In the genomic region with DNA sequence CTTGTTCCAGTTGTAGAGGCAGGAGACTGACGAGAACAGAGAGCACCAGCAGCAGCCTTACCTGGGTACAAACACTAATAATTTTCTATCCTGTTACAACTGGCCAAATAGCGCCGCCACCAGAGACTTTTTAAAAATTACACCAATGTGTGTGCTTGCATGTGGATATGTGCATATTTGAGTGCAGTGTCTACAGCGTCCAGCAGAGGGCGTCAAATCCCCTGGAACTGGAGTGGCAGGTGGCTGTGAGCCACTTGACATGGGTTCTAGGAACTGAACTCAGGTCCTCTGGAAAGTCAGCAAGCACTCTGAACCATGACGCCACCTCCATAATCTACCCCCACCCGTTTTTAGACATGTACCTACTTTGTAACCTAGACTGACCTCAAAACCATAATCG, we compare ENCODE assay signal across 19 mouse cellular contexts. TPM values are rescaled to one million over a fixed set of nuclear protein-coding genes. Genes with fewer than 3 reads are reported as not detected.
DNase-seq lines count a peak whose midpoint lies in the region; TF ChIP-seq lines count a peak whose summit lies in the region.
"Had no signal": no experiment of that assay in that cellular context is flagged by ENCODE, and none has a peak within 500 bp of the region (broad histone marks: within the 10 kb centered on the region; RNA-seq: fewer than 3 reads in every experiment).

No protein-coding gene starts in this region.

- H3K4me2 ChIP-seq in CH12.LX (ENCODE audit: insufficient read depth, low read depth, poor library complexity, severe bottlenecking): no peak overlapping the region
- H3K4me2 ChIP-seq: forebrain, embryonic 13.5 days; hindbrain, embryonic 13.5 days; kidney, embryonic 15.5 days; liver, embryonic 15.5 days had no signal

- H3K9ac ChIP-seq in CH12.LX (ENCODE audit: insufficient read depth, low read depth): no peak overlapping the region
- H3K9ac ChIP-seq: forebrain, embryonic 13.5 days; hindbrain, embryonic 13.5 days; kidney, embryonic 15.5 days; liver, embryonic 15.5 days had no signal

- TF ChIP-seq POLR2A in CH12.LX (IDR thresholded peaks at IDR 0.05; ENCODE audit: low read depth, low read length): no peak
- no peak for TF ChIP-seq POLR2A in brain, embryonic 14.5 days (IDR thresholded peaks at IDR 0.05; ENCODE audit: borderline replicate concordance, extremely low read depth, insufficient read depth, insufficient read length, poor library complexity, severe bottlenecking)

- peaks cover 0 to 4% of the 10 kb centered on the region in 2 experiments; a peak in 2 of 4 replicates for H3K4me1 ChIP-seq in CH12.LX (ENCODE audit: control insufficient read depth in 1 of 2, insufficient read depth in 2 of 2)
- H3K4me1 ChIP-seq: liver, embryonic 15.5 days had no signal

- H3K9me3 ChIP-seq in CH12.LX (replicated peaks; ENCODE audit: low read length): peaks cover 3% of the 10 kb centered on the region
- H3K9me3 ChIP-seq: forebrain, embryonic 13.5 days; hindbrain, embryonic 13.5 days; kidney, embryonic 15.5 days; liver, embryonic 15.5 days had no signal

- H3K36me3 ChIP-seq in CH12.LX (replicated peaks in 1 of 2; ENCODE audit: control insufficient read depth in 1 of 2, insufficient read depth in 1 of 2, low read length in 1 of 2): no peaks in the 10 kb centered on the region
- H3K36me3 ChIP-seq: liver, embryonic 15.5 days had no signal

- no peak overlapping the region for H3K27ac ChIP-seq in layer of hippocampus, adult 2 months
- no peak overlapping the region for H3K27ac ChIP-seq in CH12.LX (ENCODE audit: insufficient read depth, low read depth)
- H3K27ac ChIP-seq: forebrain, embryonic 13.5 days; hindbrain, embryonic 13.5 days; kidney, embryonic 15.5 days; liver, embryonic 15.5 days had no signal

- in situ Hi-C loops in CH12.LX (cut with MboI; ENCODE audit: low pct_ligation_motif_present, low pct_unique_long_range_greater_than_20kb, low sequenced_read_pairs): no loop called here

- H3K4me3 ChIP-seq in layer of hippocampus, adult 2 months: no peak overlapping the region
- H3K4me3 ChIP-seq in CH12.LX (replicated peaks in 1 of 3; ENCODE audit: low read depth in 2 of 3, low read length in 2 of 3, poor library complexity in 1 of 3): no peak overlapping the region
- H3K4me3 ChIP-seq: forebrain, embryonic 13.5 days; hindbrain, embryonic 13.5 days; kidney, embryonic 15.5 days; liver, embryonic 15.5 days; myocyte had no signal

- H3K79me2 ChIP-seq in CH12.LX (replicated peaks; ENCODE audit: control insufficient read depth, extremely low read depth, insufficient read depth, poor library complexity, severe bottlenecking): no peaks in the 10 kb centered on the region

- DNase-seq in layer of hippocampus, adult 2 months (ENCODE audit: low spot score in 2 of 2): no peak
- DNase-seq in layer of hippocampus, postnatal 25 days (ENCODE audit: extremely low spot score in 1 of 2, low spot score in 1 of 2): no peak
- peak; percentile 8 for DNase-seq in A20 (ENCODE audit: low read depth, low spot score)
- DNase-seq in CH12.LX (ENCODE audit: extremely low read depth): peak; percentile 17
- DNase-seq in brain, embryonic 14.5 days (ENCODE audit: low read depth): no peak
- no peak for DNase-seq in adrenal gland, adult 2 months
- no peak for DNase-seq in thymus, postnatal 25 days
- DNase-seq: gastrocnemius, postnatal 25 days; right cerebral cortex, postnatal 4 days had no signal

- dilution Hi-C loops in CH12.LX (cut with MboI; ENCODE audit: extremely low pct_ligation_motif_present, extremely low pct_unique_long_range_greater_than_20kb, low sequenced_read_pairs): no loop called here

- H3K27me3 ChIP-seq in CH12.LX (replicated peaks): peaks cover 75% of the 10 kb centered on the region
- H3K27me3 ChIP-seq: forebrain, embryonic 13.5 days; hindbrain, embryonic 13.5 days; liver, embryonic 15.5 days had no signal

- TF ChIP-seq CTCF in layer of hippocampus, adult 2 months (conservative IDR thresholded peaks at IDR 0.05): peak; percentile 66
- TF ChIP-seq CTCF in CH12.LX (conservative IDR thresholded peaks at IDR 0.05 in 1 of 2, IDR thresholded peaks at IDR 0.05 in 1 of 2; ENCODE audit: low read depth in 2 of 2, low read length in 2 of 2): peak; percentile 55 to 59
- peak; percentile 53 for TF ChIP-seq CTCF in brain, embryonic 14.5 days (IDR thresholded peaks at IDR 0.05; ENCODE audit: borderline replicate concordance, extremely low read depth, insufficient read depth, insufficient read length)

- TF ChIP-seq EP300 in CH12.LX (IDR thresholded peaks at IDR 0.05; ENCODE audit: low read length): no peak

- peak; percentile 8 for TF ChIP-seq RAD21 in CH12.LX (IDR thresholded peaks at IDR 0.05; ENCODE audit: low read depth, low read length)

TF ChIP-seq in CH12.LX, 34 proteins besides CTCF, POLR2A, EP300 and RAD21:
- no peak for TF ChIP-seq USF2 (conservative IDR thresholded peaks at IDR 0.05; ENCODE audit: low read depth, low read length)
- TF ChIP-seq HCFC1 (IDR thresholded peaks at IDR 0.05; ENCODE audit: low read depth, low read length): no peak
- TF ChIP-seq SMC3 (IDR thresholded peaks at IDR 0.05; ENCODE audit: low read depth, low read length): peak; percentile 5; the same call in 1 of the 2 replicates
- no peak for TF ChIP-seq SIN3A (IDR thresholded peaks at IDR 0.05; ENCODE audit: low read length)
- TF ChIP-seq ELF1 (IDR thresholded peaks at IDR 0.05; ENCODE audit: low read depth, low read length): no peak
- no peak for TF ChIP-seq PAX5 (IDR thresholded peaks at IDR 0.05; ENCODE audit: low read length)
- TF ChIP-seq NELFE (IDR thresholded peaks at IDR 0.05; ENCODE audit: low read depth, low read length): no peak
- TF ChIP-seq JUN (IDR thresholded peaks at IDR 0.05; ENCODE audit: insufficient read depth, low read depth, low read length): no peak
- TF ChIP-seq MAZ (IDR thresholded peaks at IDR 0.05; ENCODE audit: low read depth, low read length): no peak

RNA-seq across cellular contexts. Expression of gene Dusp3, which starts 17.4 kb away (rescaled TPM):
- total RNA-seq in layer of hippocampus, adult 2 months (2021): 100 to 1,000 TPM; 149 to 155 TPM
- total RNA-seq in layer of hippocampus, postnatal 25 days (2021): 100 to 1,000 TPM; 145 to 154 TPM
- total RNA-seq in CH12.LX (2012; rRNA removed) (17.9 and 20.8 TPM in 2 replicates), CH12.LX (2014; rRNA removed) (5.6 and 7.5 TPM in 2 replicates)
- polyA plus RNA-seq in CH12.LX (2012; ENCODE audit: insufficient read length, low read depth): 19.2 and 23.6 TPM in 2 replicates
- 9.7 and 15.4 TPM in 2 replicates for polyA plus RNA-seq in brain, embryonic 14.5 days (2012; rRNA removed)
- 100 to 1,000 TPM in 1 of 2 experiments, 10 to 100 TPM in 1; 89.8 to 151 TPM for total RNA-seq in adrenal gland, adult 2 months (2021)
- polyA plus RNA-seq in adrenal gland, adult 2 months (2012; rRNA removed): 189 and 210 TPM in 2 replicates

RNA-seq across cellular contexts. Expression of gene Cfap97d1, which starts 20.2 kb away (rescaled TPM):
- not detected for total RNA-seq in layer of hippocampus, adult 2 months (2021)
- not detected for total RNA-seq in layer of hippocampus, postnatal 25 days (2021)
- total RNA-seq in CH12.LX (2012; rRNA removed) (not detected in 2 replicates), CH12.LX (2014; rRNA removed) (not detected in 2 replicates)
- not detected in 2 replicates for polyA plus RNA-seq in CH12.LX (2012; ENCODE audit: insufficient read length, low read depth)
- not detected in 2 replicates for polyA plus RNA-seq in brain, embryonic 14.5 days (2012; rRNA removed)
- not detected for total RNA-seq in adrenal gland, adult 2 months (2021)
- not detected in 2 replicates for polyA plus RNA-seq in adrenal gland, adult 2 months (2012; rRNA removed)
- total RNA-seq: gastrocnemius, postnatal 25 days; megakaryocyte-erythroid progenitor cell, adult 5-6 weeks had no signal
- polyA plus RNA-seq: embryonic facial prominence, embryonic 14.5 days; forebrain, embryonic 13.5 days; heart, embryonic 14.5 days; hindbrain, embryonic 13.5 days; kidney, embryonic 15.5 days; liver, embryonic 15.5 days; myocyte; stomach, embryonic 14.5 days; urinary bladder, adult 2 months had no signal

RNA-seq across cellular contexts. Expression of gene Mpp3, which starts 24.0 kb away (rescaled TPM):
- 10 to 100 TPM; 88.3 to 94.4 TPM for total RNA-seq in layer of hippocampus, adult 2 months (2021)
- total RNA-seq in layer of hippocampus, postnatal 25 days (2021): 10 to 100 TPM; 80.5 to 82.4 TPM
- 3.8 and 4.6 TPM in 2 replicates for total RNA-seq in CH12.LX (2012; rRNA removed)
- total RNA-seq in CH12.LX (2014; rRNA removed): 0.12 and 0.15 TPM in 2 replicates
- polyA plus RNA-seq in CH12.LX (2012; ENCODE audit: insufficient read length, low read depth): 0.30 and 0.31 TPM in 2 replicates
- polyA plus RNA-seq in brain, embryonic 14.5 days (2012; rRNA removed): 50.9 and 55.3 TPM in 2 replicates
- 10 to 100 TPM in 1 of 2 experiments, 1 to 10 TPM in 1; 7.8 to 13.5 TPM for total RNA-seq in adrenal gland, adult 2 months (2021)
- polyA plus RNA-seq in adrenal gland, adult 2 months (2012; rRNA removed): 12.1 and 16.9 TPM in 2 replicates
- total RNA-seq: megakaryocyte-erythroid progenitor cell, adult 5-6 weeks had no signal

RNA-seq across cellular contexts. Expression of gene Cd300lg, which starts 37.1 kb away (rescaled TPM):
- not detected for total RNA-seq in layer of hippocampus, adult 2 months (2021)
- total RNA-seq in layer of hippocampus, postnatal 25 days (2021): not detected
- total RNA-seq in CH12.LX (2012; rRNA removed) (not detected in 2 replicates), CH12.LX (2014; rRNA removed) (not detected in 2 replicates)
- polyA plus RNA-seq in CH12.LX (2012; ENCODE audit: insufficient read length, low read depth): not detected in 2 replicates
- 0.11 and 0.15 TPM in 2 replicates for polyA plus RNA-seq in brain, embryonic 14.5 days (2012; rRNA removed)
- total RNA-seq in adrenal gland, adult 2 months (2021): 10 to 100 TPM; 28.1 to 58.7 TPM
- 44.3 and 60.6 TPM in 2 replicates for polyA plus RNA-seq in adrenal gland, adult 2 months (2012; rRNA removed)
- polyA plus RNA-seq: myocyte had no signal

RNA-seq across cellular contexts. Expression of gene Sost, which starts 37.4 kb away (rescaled TPM):
- total RNA-seq in layer of hippocampus, adult 2 months (2021): not detected
- not detected for total RNA-seq in layer of hippocampus, postnatal 25 days (2021)
- total RNA-seq in CH12.LX (2012; rRNA removed) (not detected in 2 replicates), CH12.LX (2014; rRNA removed) (not detected in 2 replicates)
- polyA plus RNA-seq in CH12.LX (2012; ENCODE audit: insufficient read length, low read depth): not detected in 2 replicates
- 0.22 and 0.23 TPM in 2 replicates for polyA plus RNA-seq in brain, embryonic 14.5 days (2012; rRNA removed)
- not detected for total RNA-seq in adrenal gland, adult 2 months (2021)
- 0.39 and 0.41 TPM in 2 replicates for polyA plus RNA-seq in adrenal gland, adult 2 months (2012; rRNA removed)
- total RNA-seq: gastrocnemius, postnatal 25 days; megakaryocyte-erythroid progenitor cell, adult 5-6 weeks had no signal
- polyA plus RNA-seq: embryonic facial prominence, embryonic 14.5 days; forebrain, embryonic 13.5 days; stomach, embryonic 14.5 days had no signal

Comparison
In these comparisons a context has a peak if more than half of its experiments do, and no peak if none do; other contexts are left out.
1. DNase-seq: peak in A20 (single experiment) and CH12.LX (single experiment); none in layer of hippocampus, adult 2 months (0 of 2), layer of hippocampus, postnatal 25 days (0 of 2), brain, embryonic 14.5 days (single experiment), adrenal gland, adult 2 months (single experiment) and thymus, postnatal 25 days (single experiment).
2. RNA of gene Dusp3, which starts 17.4 kb away (total RNA-seq): 149 to 155 TPM in layer of hippocampus, adult 2 months, 145 to 154 TPM in layer of hippocampus, postnatal 25 days and 89.8 to 151 TPM in adrenal gland, adult 2 months; 5.6 to 20.8 TPM in CH12.LX; every median in the first group is over 4 times any median in the second.
3. RNA of gene Mpp3, which starts 24.0 kb away (total RNA-seq): 88.3 to 94.4 TPM in layer of hippocampus, adult 2 months and 80.5 to 82.4 TPM in layer of hippocampus, postnatal 25 days; 7.8 to 13.5 TPM in adrenal gland, adult 2 months and 0.12 to 4.6 TPM in CH12.LX; every median in the first group is over 4 times any median in the second.
4. Peak in every context shown above with its lines, with median percentiles within 50 percentile points of each other: CTCF ChIP-seq.